26 mouse cellular contexts compared by ENCODE assay signal in genomic region chr8:74936656-74937055, GRCm38 (mm10). TPM values are rescaled to one million over a fixed set of nuclear protein-coding genes. Genes with fewer than 3 reads are reported as not detected.
DNase-seq lines count a peak whose midpoint lies in the region; ATAC-seq and TF ChIP-seq lines count a peak whose summit lies in the region.
"Had no signal": no experiment of that assay in that cellular context is flagged by ENCODE, and none has a peak within 500 bp of the region (broad histone marks: within the 10 kb centered on the region; RNA-seq: fewer than 3 reads in every experiment).

No protein-coding gene starts in this region.

- no peak overlapping the region for H3K27ac ChIP-seq in intestine, embryonic 14.5 days (ENCODE audit: low read depth)
- no peak overlapping the region for H3K27ac ChIP-seq in intestine, embryonic 15.5 days
- no peak overlapping the region for H3K27ac ChIP-seq in kidney, adult 2 months (ENCODE audit: insufficient read depth, low read depth, low read length)
- H3K27ac ChIP-seq in kidney, embryonic 15.5 days = no peak overlapping the region
- H3K27ac ChIP-seq: embryonic facial prominence, embryonic 12.5 days; embryonic facial prominence, embryonic 15.5 days; gastrocnemius, adult 2 months; heart, embryonic 13.5 days; hindbrain, embryonic 14.5 days had no signal

- H3K9me3 ChIP-seq in intestine, embryonic 14.5 days (ENCODE audit: control insufficient read depth, low read length) = no peaks in the 10 kb centered on the region
- no peaks in the 10 kb centered on the region for H3K9me3 ChIP-seq in intestine, embryonic 15.5 days
- no peaks in the 10 kb centered on the region for H3K9me3 ChIP-seq in kidney, embryonic 15.5 days (replicated peaks)
- H3K9me3 ChIP-seq: embryonic facial prominence, embryonic 12.5 days; embryonic facial prominence, embryonic 15.5 days; G1E; heart, embryonic 13.5 days had no signal

- H3K4me1 ChIP-seq in intestine, embryonic 14.5 days (replicated peaks; ENCODE audit: control insufficient read depth, insufficient read depth, low read length) = no peaks in the 10 kb centered on the region
- H3K4me1 ChIP-seq in intestine, embryonic 15.5 days (replicated peaks) = no peaks in the 10 kb centered on the region
- 0 out of 2 replicates have a peak, but pooled peaks cover 4% of the 10 kb centered on the region for H3K4me1 ChIP-seq in kidney, adult 2 months (ENCODE audit: control insufficient read depth, insufficient read depth, low read length)
- H3K4me1 ChIP-seq in kidney, embryonic 15.5 days = no peaks in the 10 kb centered on the region
- H3K4me1 ChIP-seq: embryonic facial prominence, embryonic 12.5 days; embryonic facial prominence, embryonic 15.5 days; heart, embryonic 13.5 days had no signal

- TF ChIP-seq CTCF in kidney, adult 2 months (conservative IDR thresholded peaks at IDR 0.05; ENCODE audit: insufficient read depth, insufficient read length, low read depth, low read length) = no peak

- no peaks in the 10 kb centered on the region for H3K27me3 ChIP-seq in intestine, embryonic 14.5 days (replicated peaks; ENCODE audit: control insufficient read depth, insufficient read depth, low read length)
- no peaks in the 10 kb centered on the region for H3K27me3 ChIP-seq in intestine, embryonic 15.5 days (replicated peaks)
- H3K27me3 ChIP-seq in kidney, adult 2 months (replicated peaks; ENCODE audit: control insufficient read depth, insufficient read depth, low read length) = no peaks in the 10 kb centered on the region
- no peaks in the 10 kb centered on the region for H3K27me3 ChIP-seq in kidney, embryonic 15.5 days
- H3K27me3 ChIP-seq: embryonic facial prominence, embryonic 12.5 days; embryonic facial prominence, embryonic 15.5 days had no signal

- H3K9ac ChIP-seq in intestine, embryonic 14.5 days (ENCODE audit: low read length) = no peak overlapping the region
- no peak overlapping the region for H3K9ac ChIP-seq in intestine, embryonic 15.5 days
- no peak overlapping the region for H3K9ac ChIP-seq in kidney, embryonic 15.5 days
- H3K9ac ChIP-seq: embryonic facial prominence, embryonic 12.5 days; embryonic facial prominence, embryonic 15.5 days; forebrain, postnatal 0 days; heart, embryonic 13.5 days; hindbrain, embryonic 14.5 days had no signal

- DNase-seq in intestine, embryonic 14.5 days (ENCODE audit: low spot score) = peak; percentile 23
- peak; percentile 57 for DNase-seq in kidney, adult 2 months
- DNase-seq in kidney, postnatal 14 days = peak; percentile 18
- no peak for DNase-seq in cerebellum, postnatal 14 days
- DNase-seq: adrenal gland, postnatal 10 days; adrenal gland, postnatal 36 days; B cell, adult 2 months; cerebellum, adult 18-20 months; cerebellum, adult 9-10 months; cerebellum, postnatal 25 days; forebrain, postnatal 0 days; gastrocnemius, adult 2 months; gastrocnemius, postnatal 14 days; heart, adult 11 months; heart, postnatal 14 days; heart, postnatal 4 days had no signal

- H3K36me3 ChIP-seq in intestine, embryonic 14.5 days (ENCODE audit: control insufficient read depth, insufficient read depth, low read length) = no peaks in the 10 kb centered on the region
- H3K36me3 ChIP-seq in intestine, embryonic 15.5 days = no peaks in the 10 kb centered on the region
- no peaks in the 10 kb centered on the region for H3K36me3 ChIP-seq in kidney, adult 2 months (ENCODE audit: control insufficient read depth, insufficient read depth, low read length)
- H3K36me3 ChIP-seq in kidney, embryonic 15.5 days = no peaks in the 10 kb centered on the region
- H3K36me3 ChIP-seq: embryonic facial prominence, embryonic 12.5 days; embryonic facial prominence, embryonic 15.5 days; G1E; heart, embryonic 13.5 days had no signal

- H3K4me2 ChIP-seq in intestine, embryonic 14.5 days (ENCODE audit: low read length) = no peak overlapping the region
- no peak overlapping the region for H3K4me2 ChIP-seq in intestine, embryonic 15.5 days (replicated peaks)
- no peak overlapping the region for H3K4me2 ChIP-seq in kidney, embryonic 15.5 days
- H3K4me2 ChIP-seq: embryonic facial prominence, embryonic 12.5 days; embryonic facial prominence, embryonic 15.5 days; heart, embryonic 13.5 days; hindbrain, embryonic 14.5 days had no signal

- WGBS in intestine, embryonic 14.5 days = 73% methylated on average over 2 of the region's 2 CpGs
- WGBS in intestine, embryonic 15.5 days = 82% methylated on average over 2 of the region's 2 CpGs
- WGBS in kidney, adult 2 months = 39% methylated on average over 2 of the region's 2 CpGs
- 81% methylated on average over 2 of the region's 2 CpGs for WGBS in kidney, embryonic 15.5 days

- no peak for ATAC-seq in intestine, embryonic 14.5 days (replicated peaks; ENCODE audit: low FRiP score, low TSS enrichment, low read depth)
- ATAC-seq in intestine, embryonic 15.5 days = no peak
- ATAC-seq in kidney, embryonic 15.5 days (replicated peaks; ENCODE audit: low FRiP score) = no peak
- no peak for ATAC-seq in inflammation-experienced regulatory T-cells, adult 6 months
- ATAC-seq: forebrain, embryonic 14.5 days; forebrain, postnatal 0 days; Patski had no signal

- TF ChIP-seq POLR2A in kidney, adult 2 months (IDR thresholded peaks at IDR 0.05; ENCODE audit: low read depth, low read length) = no peak

- H3K4me3 ChIP-seq in intestine, embryonic 14.5 days (ENCODE audit: low read depth, low read length) = no peak overlapping the region
- no peak overlapping the region for H3K4me3 ChIP-seq in intestine, embryonic 15.5 days (replicated peaks)
- no peak overlapping the region for H3K4me3 ChIP-seq in kidney, adult 2 months (ENCODE audit: insufficient read depth, low read depth, low read length)
- H3K4me3 ChIP-seq in kidney, embryonic 15.5 days (replicated peaks) = no peak overlapping the region
- H3K4me3 ChIP-seq: embryonic facial prominence, embryonic 12.5 days; embryonic facial prominence, embryonic 15.5 days; gastrocnemius, adult 2 months; heart, embryonic 13.5 days had no signal

RNA-seq across cellular contexts. Expression of gene Hmgxb4, which starts 56.5 kb away (rescaled TPM):
- 44.3 and 46.3 TPM in 2 replicates for polyA plus RNA-seq in intestine, embryonic 14.5 days (2014; fragmentation: Nextera tagmentation; extraction: Ambion mirVana)
- polyA plus RNA-seq in intestine, embryonic 15.5 days (2015; fragmentation: Nextera tagmentation; extraction: Ambion mirVana) = 28.9 and 29.7 TPM in 2 replicates
- polyA plus RNA-seq in kidney, adult 2 months (2012; rRNA removed) = 13.3 and 13.7 TPM in 2 replicates
- 38.6 and 46.4 TPM in 2 replicates for polyA plus RNA-seq in kidney, embryonic 15.5 days (2015; fragmentation: Nextera tagmentation; extraction: Ambion mirVana)
- polyA plus RNA-seq in inflammation-experienced regulatory T-cells, adult 6 months (2017; shearing (Covaris generic)) = 10 to 100 TPM; 32.6 to 57.3 (median 42.5) TPM

Comparison
In these comparisons a context has a peak if more than half of its experiments do, and no peak if none do; other contexts are left out.
1. DNase-seq: peak in intestine, embryonic 14.5 days (single experiment), kidney, adult 2 months (single experiment) and kidney, postnatal 14 days (single experiment); none in cerebellum, postnatal 14 days (0 of 2).